Mouse (Mus musculus): ENCODE results near the gene Atxn7l3. TPM values are rescaled to one million over a fixed set of nuclear protein-coding genes. Genes with fewer than 3 reads are reported as not detected.
A peak's percentile ranks its signal among the peaks of the same experiment; 100 is the strongest.

The Atxn7l3 gene
- polyA plus RNA-seq, 1 experiment = 44.3 TPM

DNA sequence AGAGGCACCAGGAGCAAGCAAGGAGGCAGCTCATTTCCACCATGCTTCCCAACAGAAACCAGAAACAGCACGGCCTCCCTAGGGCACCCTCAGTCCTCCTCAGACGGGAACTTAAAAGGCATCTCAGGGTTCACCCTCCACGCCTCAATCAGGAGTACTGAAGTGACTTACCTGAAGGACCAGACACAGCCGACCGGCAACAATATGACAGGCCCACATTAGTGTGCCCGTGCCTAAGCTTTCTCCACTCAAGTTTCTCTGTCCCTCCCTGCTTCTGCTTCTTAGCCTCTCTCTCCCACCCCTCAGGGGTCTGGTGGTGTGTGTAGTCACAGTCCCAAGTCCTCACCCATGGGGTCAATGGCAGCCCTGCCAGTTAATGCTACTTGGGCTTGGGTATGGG lies 16.2 kb upstream of the Atxn7l3 start:
- Histone ChIP-seq H3K36me3 (ENCODE audit: control insufficient read depth, insufficient read depth, low read length, poor library complexity, severe bottlenecking) (peaks cover 35% of the 10 kb centered on the region), H3K9me3 (replicated peaks; ENCODE audit: control insufficient read depth, insufficient read depth, low read length, poor library complexity, severe bottlenecking) (no peaks in the 10 kb centered on the region), H3K27ac (ENCODE audit: insufficient read depth, low read length) (no peak overlapping the region), H3K4me1 (ENCODE audit: control insufficient read depth, insufficient read depth, low read length) (no peaks in the 10 kb centered on the region), H3K27me3 (ENCODE audit: control insufficient read depth, insufficient read depth, low read length, poor library complexity, severe bottlenecking) (no peaks in the 10 kb centered on the region), H3K9ac (ENCODE audit: low read depth, poor library complexity, severe bottlenecking) (no peak overlapping the region), H3K4me3 (ENCODE audit: low read depth, low read length) (no peak overlapping the region)
- TF ChIP-seq CTCF (IDR thresholded peaks at IDR 0.05; ENCODE audit: low read depth, low read length) (no peak), POLR2A (IDR thresholded peaks at IDR 0.05; ENCODE audit: insufficient read depth, low read length) (no peak), EP300 (IDR thresholded peaks at IDR 0.05; ENCODE audit: insufficient read depth, low read depth, low read length) (no peak)

DNA sequence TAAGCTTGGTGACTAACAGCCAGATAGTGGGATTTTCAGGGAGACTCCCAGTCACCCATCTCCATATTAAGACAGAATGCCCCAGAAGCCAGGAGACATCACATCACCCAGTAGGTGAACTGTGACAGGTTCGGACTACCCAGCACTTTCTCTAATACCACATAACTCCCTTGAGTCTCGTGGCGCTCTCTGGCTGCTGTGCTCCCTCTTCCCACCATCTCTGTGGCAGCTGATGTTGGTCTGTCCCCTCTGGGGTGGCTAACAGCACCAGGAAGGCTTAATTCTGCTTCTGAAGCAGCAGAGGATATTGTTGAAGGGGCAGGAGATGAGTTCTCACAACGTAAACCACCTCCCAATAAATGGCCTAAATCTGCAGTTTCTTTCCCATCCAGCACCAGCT lies 15.5 kb upstream of the Atxn7l3 start:
- Histone ChIP-seq H3K36me3 (ENCODE audit: control insufficient read depth, insufficient read depth, low read length, poor library complexity, severe bottlenecking) (peaks cover 40% of the 10 kb centered on the region), H3K27me3 (ENCODE audit: control insufficient read depth, insufficient read depth, low read length, poor library complexity, severe bottlenecking) (no peaks in the 10 kb centered on the region), H3K9me3 (replicated peaks; ENCODE audit: control insufficient read depth, insufficient read depth, low read length, poor library complexity, severe bottlenecking) (no peaks in the 10 kb centered on the region), H3K4me1 (ENCODE audit: control insufficient read depth, insufficient read depth, low read length) (no peaks in the 10 kb centered on the region), H3K27ac (ENCODE audit: insufficient read depth, low read length) (no peak overlapping the region), H3K9ac (ENCODE audit: low read depth, poor library complexity, severe bottlenecking) (no peak overlapping the region), H3K4me3 (ENCODE audit: low read depth, low read length) (no peak overlapping the region)
- TF ChIP-seq CTCF (IDR thresholded peaks at IDR 0.05; ENCODE audit: low read depth, low read length) = no peak
- TF ChIP-seq EP300 (IDR thresholded peaks at IDR 0.05; ENCODE audit: insufficient read depth, low read depth, low read length) = no peak
- TF ChIP-seq POLR2A (IDR thresholded peaks at IDR 0.05; ENCODE audit: insufficient read depth, low read length) = no peak

DNA sequence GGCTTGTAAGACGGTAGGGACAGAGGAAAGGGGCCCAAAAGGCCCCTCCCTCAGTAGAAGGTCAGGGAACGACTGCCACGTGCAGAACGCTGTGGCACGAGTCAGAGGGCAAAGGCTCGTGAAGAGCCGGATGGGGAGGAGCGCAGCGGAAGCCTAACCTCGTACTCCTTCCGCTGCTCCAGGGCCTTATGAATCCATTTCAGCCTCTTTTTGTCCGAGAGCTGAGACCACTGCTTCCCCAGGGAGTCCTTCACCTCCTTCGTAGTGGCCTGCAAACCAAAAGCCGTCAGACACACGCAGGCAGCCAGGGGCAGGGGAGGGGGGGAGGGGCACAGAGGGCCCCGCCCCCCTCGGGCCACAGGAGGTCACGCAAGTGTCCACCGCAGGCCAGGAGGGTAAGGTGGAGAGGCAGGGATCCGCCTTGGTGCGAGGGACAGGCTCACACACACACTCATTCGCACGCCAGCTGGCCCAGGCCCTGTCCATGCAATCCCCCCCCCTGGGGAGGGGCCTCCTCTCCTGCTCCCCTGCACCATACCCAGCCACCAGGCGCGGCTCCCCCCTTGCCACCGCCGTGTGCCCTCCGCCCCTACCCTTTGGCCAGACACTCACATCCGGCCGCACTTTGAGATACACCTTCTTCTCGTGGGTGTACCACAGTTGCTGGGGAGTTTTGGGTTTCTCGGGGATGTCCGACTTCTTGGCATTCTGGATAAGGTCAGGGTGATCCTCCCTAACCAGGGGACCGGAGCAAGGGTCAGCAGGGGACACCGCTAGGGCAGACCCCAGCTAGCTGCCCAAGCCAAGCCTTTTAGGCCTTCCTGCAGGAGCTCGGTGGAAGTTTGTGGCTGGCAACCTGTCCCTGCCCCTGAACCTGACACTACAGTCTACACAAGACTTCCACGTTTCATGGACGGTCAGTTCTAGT lies 14.6 kb upstream of the Atxn7l3 start:
- Histone ChIP-seq H3K27ac (ENCODE audit: insufficient read depth, low read length) (no peak overlapping the region), H3K36me3 (ENCODE audit: control insufficient read depth, insufficient read depth, low read length, poor library complexity, severe bottlenecking) (peaks cover 50% of the 10 kb centered on the region)

DNA sequence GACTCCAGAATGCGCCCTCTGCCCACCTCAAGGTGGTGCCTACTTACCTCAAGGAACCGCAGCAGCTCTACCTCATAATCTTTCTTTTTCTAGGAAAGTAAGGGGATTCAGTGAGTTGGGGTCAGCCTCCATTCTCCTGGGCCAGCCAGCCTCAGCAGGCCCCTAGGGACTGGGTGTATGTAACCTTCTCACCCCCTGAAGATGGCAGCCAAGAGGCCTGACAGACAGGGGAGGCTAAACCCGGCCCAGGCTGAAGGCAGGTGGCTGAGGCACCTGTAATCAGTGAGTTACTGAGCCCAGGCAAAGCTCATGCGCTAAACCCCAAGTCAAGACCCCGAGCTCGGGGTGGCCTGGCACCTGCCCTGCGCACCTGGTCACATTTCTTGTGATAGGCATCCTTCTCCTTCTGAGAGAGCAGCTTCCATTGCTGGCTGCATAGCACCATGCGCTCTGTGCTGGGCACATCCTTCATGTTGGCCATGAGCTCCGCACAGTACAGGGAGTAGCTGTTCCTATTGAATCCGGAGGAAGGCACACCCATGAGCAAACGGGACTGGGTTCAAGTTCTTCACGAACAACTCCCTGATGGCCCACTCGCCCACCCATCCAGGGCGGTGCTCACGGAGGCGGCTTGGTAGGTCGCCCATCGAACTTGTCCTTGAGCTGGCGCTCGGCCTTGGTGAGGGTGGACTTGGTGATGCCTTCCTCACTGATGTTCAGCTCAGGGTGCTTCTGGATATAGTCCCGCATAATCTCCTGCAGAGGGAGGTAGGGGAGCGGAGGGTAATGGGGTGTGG lies 13.6 kb upstream of the Atxn7l3 start:
- H3K27me3 ChIP-seq (ENCODE audit: control insufficient read depth, insufficient read depth, low read length, poor library complexity, severe bottlenecking) = no peaks in the 10 kb centered on the region
- no peak for TF ChIP-seq POLR2A (IDR thresholded peaks at IDR 0.05; ENCODE audit: insufficient read depth, low read length)
- TF ChIP-seq CTCF (IDR thresholded peaks at IDR 0.05; ENCODE audit: low read depth, low read length) = no peak
- no peak for TF ChIP-seq EP300 (IDR thresholded peaks at IDR 0.05; ENCODE audit: insufficient read depth, low read depth, low read length)
- peaks cover 54% of the 10 kb centered on the region for H3K36me3 ChIP-seq (ENCODE audit: control insufficient read depth, insufficient read depth, low read length, poor library complexity, severe bottlenecking)
- H3K9me3 ChIP-seq (replicated peaks; ENCODE audit: control insufficient read depth, insufficient read depth, low read length, poor library complexity, severe bottlenecking) = no peaks in the 10 kb centered on the region
- peak overlapping the region; percentile 48; the same call in 1 of the 2 replicates for H3K27ac ChIP-seq (ENCODE audit: insufficient read depth, low read length)
- no peaks in the 10 kb centered on the region for H3K4me1 ChIP-seq (ENCODE audit: control insufficient read depth, insufficient read depth, low read length)
- H3K9ac ChIP-seq (ENCODE audit: low read depth, poor library complexity, severe bottlenecking) = peak overlapping the region; percentile 71
- peak overlapping the region; percentile 70 for H3K4me3 ChIP-seq (ENCODE audit: low read depth, low read length)

More for the DNA sequence above, 14.6 kb upstream of the Atxn7l3 start:
- Histone ChIP-seq H3K9ac (ENCODE audit: low read depth, poor library complexity, severe bottlenecking) (peak overlapping the region; percentile 71), H3K27me3 (ENCODE audit: control insufficient read depth, insufficient read depth, low read length, poor library complexity, severe bottlenecking) (no peaks in the 10 kb centered on the region), H3K4me1 (ENCODE audit: control insufficient read depth, insufficient read depth, low read length) (no peaks in the 10 kb centered on the region), H3K9me3 (replicated peaks; ENCODE audit: control insufficient read depth, insufficient read depth, low read length, poor library complexity, severe bottlenecking) (no peaks in the 10 kb centered on the region), H3K4me3 (ENCODE audit: low read depth, low read length) (peak overlapping the region; percentile 70)
- no peak for TF ChIP-seq CTCF (IDR thresholded peaks at IDR 0.05; ENCODE audit: low read depth, low read length)
- TF ChIP-seq EP300 (IDR thresholded peaks at IDR 0.05; ENCODE audit: insufficient read depth, low read depth, low read length) = no peak
- no peak for TF ChIP-seq POLR2A (IDR thresholded peaks at IDR 0.05; ENCODE audit: insufficient read depth, low read length)

DNA sequence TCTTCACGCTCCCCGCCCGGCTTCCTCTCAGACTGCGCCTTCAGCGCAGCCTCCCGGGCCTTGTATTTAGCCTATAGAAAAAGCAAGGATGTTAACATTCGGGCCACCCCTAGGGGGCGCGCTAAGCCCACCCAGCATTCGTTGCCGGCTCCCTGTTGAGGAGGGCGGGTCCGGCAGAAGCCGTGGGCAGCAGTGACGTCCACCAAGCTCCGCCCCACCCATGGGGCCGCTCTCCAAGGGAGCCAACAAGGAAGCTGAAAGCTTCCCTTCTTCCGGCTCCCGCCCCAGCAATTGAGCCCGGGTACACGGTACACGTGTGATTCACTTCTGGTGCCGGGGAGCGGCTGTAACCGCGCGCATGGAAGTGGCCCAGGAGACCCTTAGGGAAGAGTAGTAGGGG lies 12.5 kb upstream of the Atxn7l3 start:
- Histone ChIP-seq H3K9ac (ENCODE audit: low read depth, poor library complexity, severe bottlenecking) (peak overlapping the region; percentile 71), H3K27me3 (ENCODE audit: control insufficient read depth, insufficient read depth, low read length, poor library complexity, severe bottlenecking) (no peaks in the 10 kb centered on the region), H3K4me3 (ENCODE audit: low read depth, low read length) (peak overlapping the region; percentile 70), H3K4me1 (ENCODE audit: control insufficient read depth, insufficient read depth, low read length) (peaks cover 2% of the 10 kb centered on the region), H3K27ac (ENCODE audit: insufficient read depth, low read length) (0 out of 2 replicates have a peak overlapping the region, but pooled peaks have one; percentile 3), H3K36me3 (ENCODE audit: control insufficient read depth, insufficient read depth, low read length, poor library complexity, severe bottlenecking) (peaks cover 45% of the 10 kb centered on the region), H3K9me3 (replicated peaks; ENCODE audit: control insufficient read depth, insufficient read depth, low read length, poor library complexity, severe bottlenecking) (no peaks in the 10 kb centered on the region)
- TF ChIP-seq POLR2A (IDR thresholded peaks at IDR 0.05; ENCODE audit: insufficient read depth, low read length) = no peak
- peak; percentile 92 for TF ChIP-seq CTCF (IDR thresholded peaks at IDR 0.05; ENCODE audit: low read depth, low read length)
- TF ChIP-seq EP300 (IDR thresholded peaks at IDR 0.05; ENCODE audit: insufficient read depth, low read depth, low read length) = peak; percentile 47; the same call in 1 of the 2 replicates
